Mouse (Mus musculus): ENCODE results near the gene Sec22a. TPM values are rescaled to one million over a fixed set of nuclear protein-coding genes. Genes with fewer than 3 reads are reported as not detected.

Gene Sec22a
- polyA plus RNA-seq (2016; fragmentation: Nextera tagmentation; extraction: Ambion mirVana): 31.2 and 32.8 TPM in 2 replicates

DNA sequence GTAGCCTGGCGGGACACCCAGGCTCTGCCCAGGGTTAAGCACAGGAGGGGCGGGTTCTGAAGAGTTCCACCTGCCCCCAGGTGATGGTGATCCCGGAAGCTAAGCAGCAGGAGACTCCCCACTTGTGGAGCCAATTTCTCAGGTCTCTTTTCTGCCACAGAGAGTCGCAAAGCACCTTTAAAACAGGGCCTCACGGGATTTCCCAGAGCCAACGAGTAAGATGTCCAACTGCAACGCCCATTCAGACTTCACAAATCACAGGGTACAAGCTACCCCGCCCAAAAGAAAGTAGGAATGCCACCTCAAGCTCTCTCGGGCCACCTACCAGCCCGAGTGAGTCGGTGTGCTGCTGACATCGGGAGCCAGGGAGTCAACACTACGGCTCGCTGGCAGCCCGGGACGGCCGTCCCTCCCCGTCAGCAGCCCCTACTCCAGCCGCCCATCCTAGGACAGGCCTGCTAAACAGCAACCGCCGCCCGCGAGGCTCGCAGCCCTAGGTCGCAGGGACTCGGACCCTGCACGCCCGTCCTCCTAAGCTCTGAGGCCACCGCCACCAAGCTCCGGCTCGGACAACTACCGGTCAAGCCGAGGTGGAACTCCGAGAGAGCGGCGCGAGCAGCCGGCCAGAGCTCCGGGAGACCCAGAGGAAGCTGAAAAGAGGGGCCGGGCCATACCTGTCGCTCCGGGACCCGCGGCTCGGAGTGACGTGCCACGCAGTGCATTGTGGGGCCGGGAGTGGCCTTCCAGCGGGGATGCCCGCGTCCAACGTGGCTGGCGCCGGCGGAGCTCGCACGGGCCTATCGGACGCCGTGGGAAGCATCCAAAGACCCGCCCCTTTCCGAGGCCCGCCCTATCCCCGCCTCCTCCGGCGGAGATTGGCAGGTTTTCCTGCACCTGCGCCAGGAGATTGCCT lies at the start of gene Sec22a:
TSS of gene Sec22a (minus strand) at position 769 of the 913 bp plus-strand sequence.
- Histone ChIP-seq H3K4me1 (peaks cover 5% of the 10 kb centered on the region; the same call in 1 of the 2 replicates), H3K9me3 (no peaks in the 10 kb centered on the region), H3K4me3 (peak within 1 kb of the TSS; percentile 97), H3K27me3 (ENCODE audit: insufficient read depth, poor library complexity, severe bottlenecking) (no peaks in the 10 kb centered on the region), H3K36me3 (0 out of 2 replicates have a peak, but pooled peaks cover 2% of the 10 kb centered on the region), H3K27ac (peak within 1 kb of the TSS; percentile 93)
- under 1% methylated on average over 67 of the region's 67 CpGs for WGBS
- peak; percentile 98 for DNase-seq (ENCODE audit: low spot score)

DNA sequence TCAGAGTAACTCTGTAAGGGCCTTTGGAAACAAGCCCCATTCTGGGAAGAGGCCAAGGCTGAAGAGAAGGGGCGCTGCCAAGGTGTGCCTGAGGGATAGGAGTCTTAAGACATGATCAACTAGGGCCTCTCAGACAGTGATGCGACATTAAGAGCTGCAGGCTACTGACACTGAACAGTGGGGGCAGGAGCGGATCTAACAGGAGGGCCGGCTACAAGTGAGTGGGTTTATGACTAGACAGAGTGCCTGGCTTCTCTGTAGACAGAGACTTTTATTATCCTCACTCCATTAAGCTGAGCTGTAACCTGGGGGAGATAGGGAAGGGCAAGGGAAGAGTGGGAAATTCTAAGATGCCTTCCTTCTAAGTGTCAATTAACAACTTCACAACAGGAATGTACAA lies 43.0 kb upstream of the Sec22a start:
- Histone ChIP-seq H3K4me1 (no peaks in the 10 kb centered on the region), H3K9me3 (no peaks in the 10 kb centered on the region), H3K27me3 (ENCODE audit: insufficient read depth, poor library complexity, severe bottlenecking) (no peaks in the 10 kb centered on the region), H3K4me3 (no peak overlapping the region), H3K27ac (no peak overlapping the region), H3K36me3 (peaks cover 58% of the 10 kb centered on the region)
- peak; percentile 58 for DNase-seq (ENCODE audit: low spot score)
- WGBS: 88% methylated on average over 4 of the region's 4 CpGs

- 87% methylated on average over 4 of the region's 4 CpGs for WGBS
- Histone ChIP-seq H3K9me3 (no peaks in the 10 kb centered on the region), H3K4me1 (no peaks in the 10 kb centered on the region), H3K27me3 (ENCODE audit: insufficient read depth, poor library complexity, severe bottlenecking) (no peaks in the 10 kb centered on the region), H3K36me3 (peaks cover 63% of the 10 kb centered on the region), H3K4me3 (no peak overlapping the region), H3K27ac (no peak overlapping the region)
- peak; percentile 57 for DNase-seq (ENCODE audit: low spot score)
Measured at GRCm38 (mm10) chr16:35406166-35406565, 42.4 kb upstream of the Sec22a start.

DNA sequence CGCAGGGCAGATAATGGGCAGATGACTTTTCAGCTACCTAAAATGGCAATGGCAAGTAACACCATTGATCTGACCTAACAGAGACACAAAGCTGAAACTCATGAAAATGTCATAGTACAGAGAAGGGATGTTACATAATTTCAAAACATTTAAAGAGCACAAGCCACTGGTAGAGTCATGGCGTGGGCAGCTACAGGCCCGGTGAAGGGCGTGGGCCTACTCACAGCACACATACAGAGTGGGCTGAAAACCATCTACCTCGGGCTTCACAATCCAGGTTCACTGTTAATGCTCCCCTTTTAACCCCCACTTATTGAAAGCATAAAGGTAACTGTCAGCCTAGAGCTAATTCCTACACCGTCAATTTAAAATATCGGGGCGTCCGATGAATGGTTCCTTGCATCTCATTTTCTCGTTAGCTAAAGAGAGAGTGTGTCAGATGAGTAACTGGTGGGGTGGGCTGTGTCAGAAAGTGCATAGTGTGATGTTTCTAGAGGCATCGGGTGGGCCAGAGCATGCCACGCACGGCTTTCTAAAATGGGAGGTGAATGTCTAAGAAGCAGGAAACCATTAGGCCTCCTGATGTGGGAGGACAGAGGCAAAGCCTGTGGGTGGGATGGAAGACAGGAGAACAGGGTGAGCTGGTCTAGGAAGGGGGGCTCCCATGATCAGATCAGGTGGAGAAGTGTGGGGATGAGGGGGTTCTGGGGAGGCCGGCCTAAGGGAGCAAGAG lies 41.8 kb upstream of the Sec22a start:
- Histone ChIP-seq H3K36me3 (peaks cover 66% of the 10 kb centered on the region), H3K4me3 (no peak overlapping the region), H3K9me3 (no peaks in the 10 kb centered on the region), H3K27me3 (ENCODE audit: insufficient read depth, poor library complexity, severe bottlenecking) (no peaks in the 10 kb centered on the region), H3K27ac (no peak overlapping the region), H3K4me1 (no peaks in the 10 kb centered on the region)
- WGBS: 94% methylated on average over 14 of the region's 14 CpGs
- DNase-seq (ENCODE audit: low spot score): peak; percentile 56

- Histone ChIP-seq H3K27ac (no peak overlapping the region), H3K4me3 (no peak overlapping the region), H3K36me3 (peaks cover 61% of the 10 kb centered on the region), H3K27me3 (ENCODE audit: insufficient read depth, poor library complexity, severe bottlenecking) (no peaks in the 10 kb centered on the region), H3K9me3 (no peaks in the 10 kb centered on the region), H3K4me1 (no peaks in the 10 kb centered on the region)
- WGBS: 71% methylated on average over 5 of the region's 5 CpGs
- DNase-seq (ENCODE audit: low spot score): peak; percentile 66
Measured at GRCm38 (mm10) chr16:35404864-35405263, 41.1 kb upstream of the Sec22a start.

GRCm38 (mm10) chr16:35403891-35404290 lies 40.2 kb upstream of the Sec22a start:
- 87% methylated on average over 8 of the region's 8 CpGs for WGBS
- peaks cover 53% of the 10 kb centered on the region for H3K36me3 ChIP-seq

GRCm38 (mm10) chr16:35403356-35403755 lies 39.6 kb upstream of the Sec22a start:
- Histone ChIP-seq H3K36me3 (peaks cover 55% of the 10 kb centered on the region), H3K27ac (no peak overlapping the region), H3K4me1 (no peaks in the 10 kb centered on the region), H3K4me3 (no peak overlapping the region), H3K27me3 (ENCODE audit: insufficient read depth, poor library complexity, severe bottlenecking) (no peaks in the 10 kb centered on the region), H3K9me3 (no peaks in the 10 kb centered on the region)
- 88% methylated on average over 9 of the region's 9 CpGs for WGBS
- DNase-seq (ENCODE audit: low spot score): no peak

More at GRCm38 (mm10) chr16:35403891-35404290, 40.2 kb upstream of the Sec22a start:
- Histone ChIP-seq H3K4me1 (no peaks in the 10 kb centered on the region), H3K27ac (no peak overlapping the region), H3K27me3 (ENCODE audit: insufficient read depth, poor library complexity, severe bottlenecking) (no peaks in the 10 kb centered on the region), H3K4me3 (no peak overlapping the region), H3K9me3 (no peaks in the 10 kb centered on the region)
- peak; percentile 68 for DNase-seq (ENCODE audit: low spot score)

DNA sequence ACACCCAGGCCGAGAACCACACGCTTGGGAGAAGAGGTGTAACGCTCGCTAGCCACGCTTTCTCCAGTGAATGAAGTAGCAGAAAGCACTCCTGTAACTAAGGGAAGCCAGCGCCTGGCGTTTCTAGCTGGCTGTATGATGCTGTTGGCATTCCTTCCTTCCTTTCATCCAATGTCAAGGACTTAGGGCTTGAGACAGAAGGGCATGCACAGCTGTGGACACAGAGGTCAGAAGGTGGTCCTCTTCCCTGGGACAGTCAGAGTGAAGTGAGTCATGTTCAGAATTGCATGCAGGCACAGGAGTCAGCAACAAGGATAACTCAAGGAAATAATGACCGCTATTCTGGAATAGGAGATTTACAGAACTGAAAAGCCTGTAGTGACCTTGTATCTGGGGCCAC lies 29.1 kb upstream of the Sec22a start:
- no peak for DNase-seq (ENCODE audit: low spot score)
- Histone ChIP-seq H3K27ac (no peak overlapping the region), H3K4me1 (no peaks in the 10 kb centered on the region), H3K9me3 (no peaks in the 10 kb centered on the region), H3K4me3 (no peak overlapping the region), H3K36me3 (peaks cover 30% of the 10 kb centered on the region), H3K27me3 (ENCODE audit: insufficient read depth, poor library complexity, severe bottlenecking) (no peaks in the 10 kb centered on the region)
- WGBS: 81% methylated on average over 8 of the region's 8 CpGs

GRCm38 (mm10) chr16:35385654-35386053 lies 21.9 kb upstream of the Sec22a start:
- Histone ChIP-seq H3K27ac (no peak overlapping the region), H3K4me1 (no peaks in the 10 kb centered on the region), H3K4me3 (no peak overlapping the region), H3K36me3 (no peaks in the 10 kb centered on the region), H3K27me3 (ENCODE audit: insufficient read depth, poor library complexity, severe bottlenecking) (no peaks in the 10 kb centered on the region), H3K9me3 (no peaks in the 10 kb centered on the region)
- WGBS: 78% methylated on average over 3 of the region's 3 CpGs
- no peak for DNase-seq (ENCODE audit: low spot score)

GRCm38 (mm10) chr16:35380048-35380447 lies 16.3 kb upstream of the Sec22a start:
- H3K4me3 ChIP-seq: no peak overlapping the region
- WGBS: 81% methylated on average over 9 of the region's 9 CpGs
- H3K27ac ChIP-seq: no peak overlapping the region
- no peak for DNase-seq (ENCODE audit: low spot score)
- no peaks in the 10 kb centered on the region for H3K27me3 ChIP-seq (ENCODE audit: insufficient read depth, poor library complexity, severe bottlenecking)
- no peaks in the 10 kb centered on the region for H3K9me3 ChIP-seq
- H3K36me3 ChIP-seq: no peaks in the 10 kb centered on the region
- no peaks in the 10 kb centered on the region for H3K4me1 ChIP-seq

GRCm38 (mm10) chr16:35379344-35379743 lies 15.6 kb upstream of the Sec22a start:
- Histone ChIP-seq H3K27me3 (ENCODE audit: insufficient read depth, poor library complexity, severe bottlenecking) (no peaks in the 10 kb centered on the region), H3K36me3 (no peaks in the 10 kb centered on the region), H3K4me3 (no peak overlapping the region), H3K27ac (no peak overlapping the region), H3K4me1 (no peaks in the 10 kb centered on the region), H3K9me3 (no peaks in the 10 kb centered on the region)
- 79% methylated on average over 3 of the region's 3 CpGs for whole genome bisulfite sequencing
- DNase-seq (ENCODE audit: low spot score): no peak

DNA sequence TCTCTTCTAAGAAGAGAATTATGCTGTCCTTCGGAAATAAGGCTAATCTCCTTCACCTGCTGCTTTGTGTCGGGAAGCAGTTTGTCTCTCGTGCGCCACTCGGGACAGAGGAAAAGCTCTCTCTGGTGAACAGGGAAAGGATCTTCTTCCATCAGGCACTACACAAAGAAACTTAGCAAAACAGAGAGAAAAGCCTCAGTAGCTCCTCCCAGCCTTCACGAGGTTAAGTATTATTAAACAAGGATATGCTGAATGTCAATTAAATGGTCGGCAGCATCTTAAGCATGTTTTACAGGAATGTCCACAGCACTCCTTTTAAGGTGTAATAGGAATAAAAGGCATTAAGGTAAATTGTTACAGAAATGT lies 328 bp upstream of the Sec22a start:
- Histone ChIP-seq H3K9me3 (no peaks in the 10 kb centered on the region), H3K4me3 (peak overlapping the region; percentile 97), H3K4me1 (peaks cover 5% of the 10 kb centered on the region; the same call in 1 of the 2 replicates), H3K27ac (peak overlapping the region; percentile 93), H3K36me3 (0 out of 2 replicates have a peak, but pooled peaks cover 2% of the 10 kb centered on the region), H3K27me3 (ENCODE audit: insufficient read depth, poor library complexity, severe bottlenecking) (no peaks in the 10 kb centered on the region)
- 2% methylated on average over 7 of the region's 7 CpGs for WGBS
- DNase-seq (ENCODE audit: low spot score): no peak

- Histone ChIP-seq H3K27me3 (ENCODE audit: insufficient read depth, poor library complexity, severe bottlenecking) (no peaks in the 10 kb centered on the region), H3K36me3 (peaks cover 2% of the 10 kb centered on the region; the same call in 1 of the 2 replicates), H3K4me1 (peaks cover 5% of the 10 kb centered on the region; the same call in 1 of the 2 replicates), H3K9me3 (no peaks in the 10 kb centered on the region), H3K4me3 (no peak overlapping the region), H3K27ac (no peak overlapping the region)
- WGBS: 96% methylated on average over 2 of the region's 2 CpGs
- no peak for DNase-seq (ENCODE audit: low spot score)
Measured at GRCm38 (mm10) chr16:35362221-35362620, 1.5 kb downstream of the Sec22a start.
